Mouse (Mus musculus): Measurements from ENCODE around the gene Efr3b.
A peak's percentile ranks its signal among the peaks of the same experiment; 100 is the strongest.

Gene Efr3b

GRCm38 (mm10) chr12:4037511-4037910 lies 1.2 kb downstream of the Efr3b start:
- no peak for DNase-seq (ENCODE audit: low spot score)

DNA sequence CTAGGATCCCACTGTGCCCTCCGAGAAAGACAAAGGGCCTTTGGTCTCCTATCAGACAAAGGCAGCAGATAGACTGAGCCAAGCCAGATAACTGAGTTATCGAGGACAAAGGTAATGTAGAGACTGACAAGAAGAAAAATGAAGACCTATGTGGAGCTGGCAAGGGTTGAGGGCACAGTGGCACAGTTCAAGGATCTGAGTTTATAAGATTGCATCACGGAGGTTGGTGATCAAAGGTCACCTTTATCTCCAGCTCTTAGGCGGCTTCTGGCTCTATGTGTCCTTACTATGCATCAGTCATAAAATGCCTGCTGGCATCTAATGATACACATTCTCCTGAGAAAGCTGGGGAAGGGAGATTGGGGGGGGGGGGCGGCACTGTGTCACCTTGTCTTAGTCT lies 2.6 kb downstream of the Efr3b start:
- DNase-seq (ENCODE audit: low spot score): no peak

DNA sequence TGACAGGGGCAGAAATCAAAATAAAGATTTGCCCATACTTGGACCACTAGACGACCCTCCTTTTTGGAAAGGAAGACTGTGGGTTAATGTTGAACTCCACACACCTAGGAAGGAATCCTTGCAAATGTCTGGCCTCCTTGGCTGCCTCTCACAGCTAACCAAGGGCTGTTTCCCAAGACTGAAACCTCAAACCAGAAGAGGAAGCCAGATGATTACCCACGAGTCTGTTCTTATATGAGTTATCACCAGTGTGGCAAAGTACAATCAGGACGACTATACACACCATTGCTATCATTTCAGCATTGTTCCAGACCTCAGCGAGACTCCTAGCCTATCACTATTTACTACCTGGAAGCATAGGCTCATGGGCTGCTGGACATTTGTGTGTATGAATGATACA lies 9.7 kb downstream of the Efr3b start:
- DNase-seq (ENCODE audit: low spot score): no peak

- peak; percentile 55 for DNase-seq (ENCODE audit: low spot score)
These were observed 10.2 kb downstream of the Efr3b start for GRCm38 (mm10) chr12:4028516-4028915.

- no peak for DNase-seq (ENCODE audit: low spot score)
These were observed 14.4 kb downstream of the Efr3b start for GRCm38 (mm10) chr12:4024356-4024755.

DNA sequence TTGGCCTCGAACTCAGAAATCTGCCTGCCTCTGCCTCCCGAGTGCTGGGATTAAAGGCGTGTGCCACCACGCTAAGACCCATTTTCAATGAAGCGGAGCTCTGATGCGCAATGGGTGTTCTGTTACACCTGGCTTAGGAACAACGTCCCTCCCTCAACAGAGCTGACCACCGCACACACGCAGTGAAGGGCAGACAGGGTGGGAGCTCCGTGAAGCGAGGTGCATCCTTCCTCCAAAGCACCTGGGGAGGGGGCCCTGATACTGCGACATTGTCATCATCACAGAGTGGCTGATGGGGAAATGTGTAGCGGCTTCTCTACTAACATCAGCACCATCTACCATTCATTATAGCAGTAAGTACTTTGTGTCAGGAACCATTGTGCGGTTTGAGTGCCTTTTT lies 15.2 kb downstream of the Efr3b start:
- no peak for DNase-seq (ENCODE audit: low spot score)

GRCm38 (mm10) chr12:4022845-4023244 lies 15.9 kb downstream of the Efr3b start:
- DNase-seq (ENCODE audit: low spot score): peak; percentile 26

DNA sequence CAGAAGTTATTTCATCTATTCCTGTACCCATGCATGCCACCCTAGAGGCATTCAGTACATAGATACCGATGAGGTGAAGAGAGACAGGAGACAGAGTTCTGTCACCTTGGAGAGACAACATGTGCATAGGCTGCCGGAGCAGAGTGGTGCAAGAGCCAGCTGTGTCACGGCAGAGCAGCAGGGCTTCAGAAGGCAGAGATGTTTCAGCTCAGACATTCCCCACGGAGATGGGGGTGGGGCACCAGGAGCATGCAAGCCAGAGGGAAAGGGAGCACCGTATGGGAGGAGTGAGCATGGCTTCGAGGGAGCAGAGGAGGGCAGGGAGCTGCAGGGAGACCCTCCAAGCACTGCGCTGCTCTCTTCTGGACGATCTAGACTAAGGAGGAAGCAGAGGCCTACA lies 18.2 kb downstream of the Efr3b start:
- no peak for DNase-seq (ENCODE audit: low spot score)

DNA sequence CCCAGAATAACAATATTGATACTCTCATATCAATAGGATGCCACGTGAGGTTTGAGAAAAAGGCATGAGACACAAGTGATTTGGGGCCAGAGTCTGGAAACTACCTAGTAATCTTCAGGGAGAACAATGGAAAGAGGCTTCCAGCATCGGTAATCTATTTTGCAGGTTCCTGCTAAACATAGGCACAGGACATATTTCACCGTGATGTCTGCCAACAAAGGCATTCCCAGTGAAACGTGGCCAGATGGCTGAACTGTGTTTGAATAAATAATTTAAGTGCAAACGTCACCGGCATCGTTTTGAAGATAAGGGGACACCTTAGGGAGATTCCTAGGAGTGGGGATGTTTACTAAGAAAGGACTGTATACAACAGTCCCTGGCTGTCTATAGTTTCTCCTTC lies 22.4 kb downstream of the Efr3b start:
- no peak for DNase-seq (ENCODE audit: low spot score)

- no peak for DNase-seq (ENCODE audit: low spot score)
These were observed 23.0 kb downstream of the Efr3b start for GRCm38 (mm10) chr12:4015741-4016140.

GRCm38 (mm10) chr12:4015255-4015654 lies 23.5 kb downstream of the Efr3b start:
- DNase-seq (ENCODE audit: low spot score): no peak

- DNase-seq (ENCODE audit: low spot score): peak; percentile 51
These were observed 27.0 kb downstream of the Efr3b start for GRCm38 (mm10) chr12:4011715-4012114.

DNA sequence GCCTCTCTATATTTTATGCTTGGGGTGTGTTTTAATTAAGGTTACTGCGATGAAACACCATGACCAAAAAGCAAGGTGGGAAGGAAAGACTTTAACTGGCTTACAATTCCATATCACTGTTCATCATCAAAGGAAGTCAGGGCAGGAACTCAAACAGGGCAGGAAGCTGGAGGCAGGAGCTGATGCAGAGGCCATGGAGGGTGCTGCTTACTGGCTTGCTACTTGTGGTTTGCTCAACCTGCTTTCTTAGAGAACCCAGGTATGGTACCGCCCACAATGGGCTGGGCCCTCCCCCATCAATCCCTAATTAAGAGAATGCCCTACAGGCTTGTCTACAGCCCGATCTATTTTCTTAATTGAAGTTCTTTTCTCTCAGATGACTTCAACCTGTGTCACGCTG lies 27.4 kb downstream of the Efr3b start:
- no peak for DNase-seq (ENCODE audit: low spot score)

GRCm38 (mm10) chr12:4008731-4009130 lies 30.0 kb downstream of the Efr3b start:
- DNase-seq (ENCODE audit: low spot score): no peak

DNA sequence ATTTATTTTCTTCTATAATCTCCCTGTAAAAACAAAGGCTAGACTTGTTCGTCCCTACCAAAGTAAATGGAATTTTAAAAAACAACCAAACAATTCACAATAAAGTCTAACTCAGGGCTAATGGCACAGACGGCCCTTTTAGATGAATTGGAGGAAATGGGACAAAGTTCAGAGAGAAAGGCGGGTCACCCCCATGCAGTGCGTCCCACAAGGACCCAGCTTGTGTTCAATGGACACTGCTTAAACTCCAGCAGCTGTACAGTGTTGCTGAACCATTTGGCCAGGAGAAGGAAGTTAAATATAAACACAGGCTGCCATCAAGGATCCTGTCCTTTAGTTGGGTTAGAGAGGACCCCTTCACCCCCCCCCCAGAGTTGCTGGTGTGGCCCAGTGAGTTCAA lies 30.9 kb downstream of the Efr3b start:
- DNase-seq (ENCODE audit: low spot score): no peak

- DNase-seq (ENCODE audit: low spot score): no peak
These were observed 31.5 kb downstream of the Efr3b start for GRCm38 (mm10) chr12:4007181-4007580.

GRCm38 (mm10) chr12:4006079-4006478 lies 32.6 kb downstream of the Efr3b start:
- no peak for DNase-seq (ENCODE audit: low spot score)

DNA sequence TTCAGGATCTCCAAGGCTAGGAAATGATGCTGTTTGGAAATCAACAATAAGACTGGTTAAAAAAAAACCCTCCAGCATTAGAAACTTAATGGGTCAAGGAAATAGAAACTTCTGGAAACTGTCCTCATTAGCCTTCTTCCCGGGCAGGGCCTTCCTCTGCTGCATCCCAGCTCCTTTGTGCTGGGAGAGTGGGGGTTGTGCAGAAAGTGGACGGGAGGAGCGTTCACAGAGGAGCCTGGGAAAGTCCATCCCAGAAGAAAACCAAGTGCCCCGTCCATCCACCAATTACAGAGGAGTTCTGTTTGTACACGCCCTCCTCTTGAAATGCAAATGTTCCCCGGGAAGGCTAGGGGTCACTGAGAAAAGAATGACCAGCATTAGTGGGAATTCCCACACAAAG lies 34.1 kb downstream of the Efr3b start:
- DNase-seq (ENCODE audit: low spot score): no peak

DNA sequence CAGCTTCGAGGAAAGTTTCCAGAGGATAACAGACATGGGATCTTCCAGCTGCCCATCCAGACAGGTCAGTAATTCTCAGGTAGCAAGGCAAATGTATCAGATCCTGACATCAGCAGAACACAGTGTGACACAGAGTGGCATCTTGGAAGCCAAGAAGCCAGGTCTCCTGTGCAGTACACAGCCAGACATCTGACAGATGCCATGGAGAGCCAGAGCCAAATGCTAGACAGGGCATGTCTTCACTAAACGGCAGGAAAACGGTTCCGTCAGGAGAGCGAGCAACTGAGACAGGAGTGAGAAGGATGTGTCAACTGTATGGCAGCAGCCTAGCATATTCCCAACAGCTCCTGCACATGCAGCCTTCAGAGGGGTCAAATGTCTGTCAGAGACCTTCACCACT lies 38.3 kb downstream of the Efr3b start:
- no peak for DNase-seq (ENCODE audit: low spot score)

- DNase-seq (ENCODE audit: low spot score): no peak
These were observed 42.0 kb downstream of the Efr3b start for GRCm38 (mm10) chr12:3996749-3997148.

- no peak for DNase-seq (ENCODE audit: low spot score)
These were observed 47.7 kb downstream of the Efr3b start for GRCm38 (mm10) chr12:3991047-3991446.

GRCm38 (mm10) chr12:3989943-3990342 lies 48.8 kb downstream of the Efr3b start:
- no peak for DNase-seq (ENCODE audit: low spot score)

- no peak for DNase-seq (ENCODE audit: low spot score)
These were observed 54.3 kb downstream of the Efr3b start for GRCm38 (mm10) chr12:3984446-3984845.

DNA sequence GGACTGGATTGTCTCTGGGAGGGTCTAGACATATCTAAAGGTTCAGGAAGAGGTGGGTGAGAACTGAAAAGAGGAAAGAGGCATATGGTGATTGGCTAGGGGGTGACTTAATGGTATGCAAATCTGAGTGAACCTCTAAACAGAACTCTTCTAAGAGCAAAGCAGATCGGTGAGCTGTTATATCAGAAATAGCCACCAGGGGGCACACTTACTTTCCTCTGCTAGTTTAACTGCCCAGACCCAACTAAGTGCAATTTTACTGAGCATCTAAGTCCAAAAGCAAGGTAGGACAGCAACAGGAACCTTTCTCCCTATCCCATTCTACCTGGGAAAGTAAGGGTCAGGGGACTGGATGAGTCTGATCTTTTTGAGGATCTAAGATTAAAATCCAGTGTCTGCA lies 55.0 kb downstream of the Efr3b start:
- peak; percentile 77 for DNase-seq (ENCODE audit: low spot score)

- no peak for DNase-seq (ENCODE audit: low spot score)
These were observed 56.5 kb downstream of the Efr3b start for GRCm38 (mm10) chr12:3982257-3982656.

All from left cerebral cortex, adult 11 months (tissue).